Mouse (Mus musculus) liver, postnatal 0 days (tissue): ENCODE measurements around the gene Rras.

Experiments used
- CTCF ChIP-seq: sonication (generic); IDR thresholded peaks from 2 replicates; pipeline ENCODE4 v1.5.1; 2016; ENCODE audit warnings: antibody characterized with exemption, low read depth
- EP300 ChIP-seq: IDR thresholded peaks from 2 replicates; pipeline ENCODE4 v1.6.1; 2016; ENCODE audit warnings: antibody characterized with exemption, low read depth, mild to moderate bottlenecking

DNA sequence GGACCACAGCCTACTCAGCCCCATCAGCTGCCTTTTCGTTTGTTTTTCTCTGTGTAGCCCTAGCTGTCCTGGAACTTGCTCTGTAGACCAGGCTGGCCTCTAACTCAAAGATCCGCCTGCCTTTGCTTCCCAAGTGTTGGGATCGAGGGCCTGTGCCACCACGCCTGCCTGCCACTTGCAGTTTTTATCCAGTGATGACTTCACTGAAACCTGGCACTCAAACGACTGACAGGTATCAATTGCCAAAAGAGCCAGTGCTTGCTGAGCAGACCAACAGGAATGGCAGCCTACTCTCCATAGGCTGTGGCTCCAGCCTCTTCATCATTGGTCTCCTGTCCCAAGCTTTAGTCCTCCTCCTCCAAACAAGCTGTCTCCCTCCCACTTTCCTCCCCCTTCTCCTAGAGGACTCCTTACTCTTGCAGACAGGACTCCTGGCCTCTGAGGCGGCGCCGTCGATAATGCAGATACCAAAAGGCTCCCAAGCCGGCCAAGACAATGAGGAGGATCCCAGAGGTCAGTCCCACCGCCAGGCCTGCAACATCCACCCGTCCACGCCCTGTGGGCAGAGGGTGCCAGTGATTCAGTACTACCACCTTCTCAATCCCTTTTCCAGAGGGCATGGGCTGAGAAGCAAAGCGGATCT is 38.7 kb downstream of the Rras start:
- no peak for TF ChIP-seq CTCF
- no peak for TF ChIP-seq EP300
